Mouse (Mus musculus) forebrain, postnatal 0 days (tissue): ENCODE results near the gene Tulp1. TPM values are rescaled to one million over a fixed set of nuclear protein-coding genes. Genes with fewer than 3 reads are reported as not detected.
A peak's percentile ranks its signal among the peaks of the same experiment; 100 is the strongest.
"Not testable (repeated sequence)": the region's sequence is repeated elsewhere in the genome, so short reads cannot be mapped to it uniquely, and the experiment has no call there.

ENCODE experiments used
- ATAC-seq: fragments of 200-750 bp; cut with Nextera tagmentation; 2 replicates; pipeline ENCODE4 v1.8.0; 2017; ENCODE audit warnings: mild to moderate bottlenecking, moderate library complexity
- DNase-seq: peaks from one replicate; pipeline ENCODE4 v3.0.0-alpha.2; 2015
- H3K27ac ChIP-seq: fragments of 300-500 bp; sonication (generic); 2 replicates; pipeline ENCODE4 v1.5.1; 2014; ENCODE audit warnings: low read depth, mild to moderate bottlenecking, antibody characterized with exemption, low read length, moderate library complexity, mixed read lengths
- H3K27me3 ChIP-seq: fragments of 300-500 bp; sonication (generic); 2 replicates; pipeline ENCODE4 v1.6.1; 2014; ENCODE audit warnings: mild to moderate bottlenecking, low read length, mixed read lengths; ENCODE audit not compliant: insufficient read depth
- H3K36me3 ChIP-seq: fragments of 300-500 bp; sonication (generic); 2 replicates; pipeline ENCODE4 v1.6.1; 2014; ENCODE audit warnings: mild to moderate bottlenecking, moderate library complexity; ENCODE audit not compliant: insufficient read depth
- H3K4me1 ChIP-seq: fragments of 300-500 bp; sonication (generic); 2 replicates; pipeline ENCODE4 v1.6.1; 2014; ENCODE audit warnings: antibody characterized with exemption; ENCODE audit not compliant: insufficient read depth
- H3K4me2 ChIP-seq: fragments of 300-500 bp; sonication (generic); 2 replicates; pipeline ENCODE4 v1.6.1; 2014; ENCODE audit warnings: low read depth, mild to moderate bottlenecking, moderate library complexity
- H3K4me3 ChIP-seq: fragments of 300-500 bp; sonication (generic); 2 replicates; pipeline ENCODE4 v1.5.1; 2014; ENCODE audit warnings: low read depth, low read length, mixed read lengths
- H3K9ac ChIP-seq: fragments of 300-500 bp; sonication (generic); 2 replicates; pipeline ENCODE4 v1.6.1; 2014; ENCODE audit warnings: mild to moderate bottlenecking
- H3K9me3 ChIP-seq: fragments of 300-500 bp; sonication (generic); 2 replicates; pipeline ENCODE4 v1.6.1; 2016; ENCODE audit warnings: low read length
- CTCF ChIP-seq: sonication (generic); IDR thresholded peaks from 2 replicates; pipeline ENCODE4 v1.5.1; 2016; ENCODE audit warnings: antibody characterized with exemption, control low read depth, low read depth
- WGBS: fragments of 180-500 bp; shearing (Covaris S2); extraction: QIAGEN DNeasy Blood & Tissue Kit; methylation state at CpG from one replicate; pipeline ENCODE4 v1.1.7; 2014; 5-methylcytosine and 5-hydroxymethylcytosine counted together
- polyA plus RNA-seq: library from polyadenylated mRNA; unstranded; fragments of >200 nt; fragmentation: Nextera tagmentation; extraction: Ambion mirVana; gene quantifications from 2 replicates; pipeline ENCODE4 v1.2.1, GENCODE M21; 2015
- total RNA-seq: library from RNA; depleted of rRNA; stranded (reverse); fragments of >200 nt; gene quantifications from 2 replicates; pipeline ENCODE4 v1.2.3, GENCODE M21; 2014

The Tulp1 gene
- total and polyA plus RNA-seq, 2 experiments from 2014 or later = 1.5 to 1.8 TPM

DNA sequence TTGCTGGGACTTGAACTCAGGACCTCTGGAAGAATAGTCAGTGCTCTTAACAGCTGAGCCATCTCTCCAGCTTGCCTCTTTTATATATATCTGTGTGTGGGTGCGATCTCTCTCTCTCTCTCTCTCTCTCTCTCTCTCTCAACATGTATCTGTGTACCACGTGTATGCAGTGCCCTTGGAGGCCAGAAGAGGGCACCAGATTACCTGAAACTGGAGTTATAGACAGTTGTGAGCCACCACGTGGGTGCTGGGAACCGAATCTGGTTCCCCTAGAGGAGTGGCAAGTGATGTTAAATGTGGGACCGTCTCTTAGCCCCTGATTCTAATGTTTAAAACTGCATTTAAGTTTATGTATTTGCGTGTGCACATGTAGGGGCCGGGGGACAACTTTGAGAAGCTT is 40.6 kb downstream of the Tulp1 start:
- not testable (repeated sequence) for ATAC-seq, H3K9me3 ChIP-seq

DNA sequence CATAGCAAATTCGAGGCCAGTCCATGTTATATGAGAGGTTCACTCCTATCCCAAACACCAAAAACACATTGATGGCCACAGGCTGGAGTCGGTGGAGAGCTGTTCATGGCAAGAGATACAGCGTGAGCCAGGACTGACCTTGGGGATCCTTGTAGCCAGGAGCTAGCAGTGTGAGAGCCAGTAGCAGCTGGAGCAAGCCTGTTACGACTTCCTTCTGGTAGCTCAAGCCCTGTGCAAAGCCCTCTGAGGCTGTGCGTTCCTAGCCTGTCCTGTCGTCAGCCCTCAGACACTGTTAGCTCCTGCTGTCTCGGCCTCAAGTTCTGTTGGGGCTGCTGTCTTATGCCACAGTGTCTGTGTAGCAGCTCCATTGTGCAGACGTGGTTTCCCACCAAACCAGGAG is 41.2 kb downstream of the Tulp1 start:
- Histone ChIP-seq H3K4me3 (no peak overlapping the region), H3K27ac (no peak overlapping the region), H3K4me1 (peaks cover 6% of the 10 kb centered on the region; the same call in 1 of the 2 replicates), H3K9me3 (no peaks in the 10 kb centered on the region), H3K36me3 (peaks cover 16% of the 10 kb centered on the region), H3K4me2 (no peak overlapping the region), H3K27me3 (no peaks in the 10 kb centered on the region), H3K9ac (no peak overlapping the region)
- no peak for DNase-seq
- TF ChIP-seq CTCF = no peak
- 93% methylated on average over 8 of the region's 8 CpGs for WGBS
- ATAC-seq = no peak

More for the DNA sequence above, 40.6 kb downstream of the Tulp1 start:
- WGBS = 92% methylated on average over 7 of the region's 7 CpGs
- not testable (repeated sequence) for H3K27ac ChIP-seq, H3K27me3 ChIP-seq, H3K4me3 ChIP-seq, H3K4me1 ChIP-seq, H3K9ac ChIP-seq, H3K4me2 ChIP-seq, DNase-seq
- H3K36me3 ChIP-seq = peaks cover 16% of the 10 kb centered on the region
- 0 out of 2 replicates have a peak, but pooled peaks have one; percentile 28 for TF ChIP-seq CTCF

DNA sequence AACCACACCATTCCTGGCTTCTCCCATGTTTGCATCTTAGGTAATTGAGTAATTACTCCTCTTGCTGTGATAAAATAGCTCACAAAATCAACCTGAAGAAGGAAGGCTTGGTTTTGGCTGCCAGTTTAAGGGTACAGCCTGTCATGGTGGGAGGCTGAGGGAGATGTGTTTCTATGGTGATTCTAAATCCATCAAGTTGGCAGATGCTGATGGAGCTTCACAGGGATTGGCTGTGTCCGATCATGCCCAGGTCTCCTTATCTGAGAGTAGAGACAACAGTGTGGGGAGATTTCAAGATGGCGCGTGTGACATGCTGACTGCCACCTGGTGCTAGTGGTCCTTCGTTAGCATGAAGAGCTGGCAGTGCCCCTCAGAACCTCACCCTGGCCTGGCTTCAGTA is 43.3 kb downstream of the Tulp1 start:
- Histone ChIP-seq H3K9me3 (no peaks in the 10 kb centered on the region), H3K4me2 (no peak overlapping the region), H3K27me3 (no peaks in the 10 kb centered on the region), H3K27ac (no peak overlapping the region), H3K9ac (no peak overlapping the region), H3K4me1 (no peaks in the 10 kb centered on the region), H3K36me3 (peaks cover 22% of the 10 kb centered on the region), H3K4me3 (no peak overlapping the region)
- TF ChIP-seq CTCF = no peak
- WGBS = 90% methylated on average over 4 of the region's 4 CpGs
- DNase-seq (no peak), ATAC-seq (no peak)

DNA sequence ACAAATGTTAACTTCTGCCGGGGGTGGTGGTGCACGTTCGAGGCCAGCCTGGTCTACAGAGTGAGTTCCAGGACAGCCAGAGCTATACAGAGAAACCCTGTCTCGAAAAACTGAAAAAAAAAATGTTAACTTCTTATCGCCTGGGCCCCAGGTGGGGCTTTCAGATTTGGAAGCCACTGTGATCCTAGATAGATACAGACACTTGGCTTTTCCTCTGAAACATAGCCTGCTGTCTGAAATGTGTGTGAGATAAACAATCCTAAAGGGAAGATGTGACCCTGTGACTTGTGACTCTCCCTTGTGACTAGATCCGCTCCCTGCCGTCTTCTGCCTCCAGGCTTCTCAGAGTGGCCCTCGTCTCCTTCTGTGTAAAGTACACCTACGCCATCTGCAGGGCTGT is 47.3 kb downstream of the Tulp1 start:
- H3K4me1 ChIP-seq = peaks cover 4% of the 10 kb centered on the region; the same call in 1 of the 2 replicates
- no peak overlapping the region for H3K27ac ChIP-seq
- no peak overlapping the region for H3K9ac ChIP-seq
- TF ChIP-seq CTCF = no peak
- H3K36me3 ChIP-seq = peaks cover 32% of the 10 kb centered on the region
- WGBS = 87% methylated on average over 9 of the region's 9 CpGs
- no peak overlapping the region for H3K4me3 ChIP-seq
- no peaks in the 10 kb centered on the region for H3K9me3 ChIP-seq
- no peak overlapping the region for H3K4me2 ChIP-seq
- ATAC-seq (no peak), DNase-seq (no peak)
- no peaks in the 10 kb centered on the region for H3K27me3 ChIP-seq

DNA sequence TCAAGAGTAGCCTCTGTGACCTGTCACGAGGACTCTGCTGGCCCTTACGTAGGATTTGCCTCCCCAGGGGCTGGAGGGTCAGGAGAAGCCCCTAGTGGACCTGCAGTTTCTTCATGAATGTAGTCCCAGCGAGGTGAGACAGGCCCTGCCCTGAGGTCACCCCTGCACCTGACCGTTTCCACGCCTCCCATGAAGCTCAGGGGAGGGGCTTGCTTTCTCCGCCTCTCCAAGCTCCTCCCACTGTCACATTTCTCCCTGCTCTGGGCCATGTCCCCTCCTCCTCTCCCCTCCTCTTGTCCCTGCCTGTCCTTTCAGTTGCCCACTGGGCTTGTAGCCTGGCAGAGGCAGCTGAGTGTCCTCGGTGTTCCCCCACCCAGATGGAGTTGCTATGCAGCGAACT is 47.9 kb downstream of the Tulp1 start:
- H3K4me1 ChIP-seq = peaks cover 4% of the 10 kb centered on the region; the same call in 1 of the 2 replicates
- H3K4me2 ChIP-seq = no peak overlapping the region
- H3K27ac ChIP-seq = no peak overlapping the region
- H3K27me3 ChIP-seq = no peaks in the 10 kb centered on the region
- H3K36me3 ChIP-seq = peaks cover 26% of the 10 kb centered on the region
- no peaks in the 10 kb centered on the region for H3K9me3 ChIP-seq
- TF ChIP-seq CTCF = no peak
- no peak overlapping the region for H3K4me3 ChIP-seq
- H3K9ac ChIP-seq = no peak overlapping the region
- 55% methylated on average over 8 of the region's 8 CpGs for WGBS
- DNase-seq (no peak), ATAC-seq (no peak)

DNA sequence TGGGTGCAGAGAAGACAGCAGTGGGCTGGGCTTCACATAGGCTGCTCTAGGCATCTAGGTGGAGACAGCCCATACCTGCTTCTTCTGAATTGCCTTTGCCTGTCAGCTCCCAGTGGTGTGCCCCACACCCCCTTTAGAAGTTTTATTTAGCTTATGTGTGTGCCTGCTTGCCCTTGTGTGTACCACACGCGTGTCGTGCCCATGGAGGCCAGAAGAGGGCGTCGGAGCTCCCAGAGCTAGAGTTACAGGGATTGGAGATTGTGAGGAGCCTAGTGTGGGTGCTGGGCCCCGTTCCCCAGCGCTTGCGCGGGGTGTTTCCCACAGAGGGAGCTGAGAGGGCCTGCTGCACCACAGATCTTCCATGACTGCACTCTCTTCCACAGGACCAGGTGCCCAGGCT is 48.5 kb downstream of the Tulp1 start:
- Histone ChIP-seq H3K4me1 (peaks cover 4% of the 10 kb centered on the region; the same call in 1 of the 2 replicates), H3K4me2 (no peak overlapping the region), H3K9me3 (no peaks in the 10 kb centered on the region), H3K27me3 (no peaks in the 10 kb centered on the region), H3K36me3 (peaks cover 24% of the 10 kb centered on the region), H3K4me3 (no peak overlapping the region), H3K9ac (no peak overlapping the region), H3K27ac (no peak overlapping the region)
- DNase-seq (no peak), ATAC-seq (no peak)
- TF ChIP-seq CTCF = 0 out of 2 replicates have a peak, but pooled peaks have one; percentile 17
- WGBS = 92% methylated on average over 9 of the region's 9 CpGs

DNA sequence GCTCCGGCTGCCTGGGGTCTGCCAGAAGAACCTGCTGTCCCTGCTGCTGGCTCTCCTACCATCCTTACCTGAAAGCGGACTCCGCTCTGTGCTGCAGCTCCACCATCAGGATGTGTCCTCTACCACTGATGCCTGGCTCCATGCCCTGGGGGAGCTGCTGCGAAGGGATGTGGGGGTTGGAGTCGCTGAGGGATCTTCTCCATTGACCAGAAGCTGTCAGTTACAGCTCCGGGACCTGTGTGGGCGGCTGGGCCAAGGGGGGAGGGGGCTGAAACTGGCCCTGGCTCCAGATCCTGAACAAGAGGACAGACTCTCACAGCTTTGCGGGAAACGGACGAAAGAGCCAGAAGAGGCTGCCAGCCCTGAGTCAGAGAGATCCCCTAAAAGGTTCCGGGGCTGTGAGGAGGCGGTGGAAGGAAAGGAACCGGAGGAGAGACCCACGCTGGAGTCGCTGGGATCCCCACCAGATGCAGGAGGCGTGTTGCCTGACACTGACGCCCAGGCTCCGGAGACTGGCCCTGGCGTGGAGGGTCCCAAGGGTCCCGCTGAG is 49.3 kb downstream of the Tulp1 start:
- Histone ChIP-seq H3K36me3 (peaks cover 18% of the 10 kb centered on the region), H3K27me3 (no peaks in the 10 kb centered on the region), H3K9ac (no peak overlapping the region), H3K4me3 (no peak overlapping the region), H3K4me2 (no peak overlapping the region), H3K4me1 (peaks cover 4% of the 10 kb centered on the region; the same call in 1 of the 2 replicates), H3K9me3 (no peaks in the 10 kb centered on the region), H3K27ac (no peak overlapping the region)
- ATAC-seq (no peak), DNase-seq (no peak)
- 85% methylated on average over 20 of the region's 20 CpGs for WGBS
- no peak for TF ChIP-seq CTCF
